Mouse (Mus musculus): ENCODE data around the gene Eef1akmt1. TPM values are rescaled to one million over a fixed set of nuclear protein-coding genes. Genes with fewer than 3 reads are reported as not detected.
A peak's percentile ranks its signal among the peaks of the same experiment; 100 is the strongest.

Eef1akmt1 gene
- total RNA-seq, 2 experiments from 2014 or later = 35.8 to 36.3 TPM

DNA sequence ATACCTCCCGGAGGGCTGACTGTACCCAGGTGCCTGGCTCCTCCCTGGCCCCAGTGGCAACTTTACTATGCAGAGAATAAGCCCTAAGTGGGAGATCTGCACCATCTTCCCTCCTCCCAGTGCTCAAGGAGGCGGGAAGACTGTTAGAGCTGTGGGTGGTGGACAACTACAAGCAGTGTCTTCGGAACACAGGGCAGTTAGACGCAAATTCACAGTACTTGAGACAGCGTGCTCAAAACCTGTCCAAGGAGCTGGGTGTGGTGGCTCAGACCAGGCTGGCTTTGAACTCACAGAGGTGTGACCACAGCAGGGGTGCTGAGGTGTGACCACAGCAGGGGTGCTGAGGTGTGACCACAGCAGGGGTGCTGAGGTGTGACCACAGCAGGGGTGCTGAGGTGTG is 17.0 kb downstream of the Eef1akmt1 start:
- intact Hi-C loops (cut with DNase I) = no loop called here
- DNase-seq (ENCODE audit: low spot score in 2 of 2) = no peak

DNA sequence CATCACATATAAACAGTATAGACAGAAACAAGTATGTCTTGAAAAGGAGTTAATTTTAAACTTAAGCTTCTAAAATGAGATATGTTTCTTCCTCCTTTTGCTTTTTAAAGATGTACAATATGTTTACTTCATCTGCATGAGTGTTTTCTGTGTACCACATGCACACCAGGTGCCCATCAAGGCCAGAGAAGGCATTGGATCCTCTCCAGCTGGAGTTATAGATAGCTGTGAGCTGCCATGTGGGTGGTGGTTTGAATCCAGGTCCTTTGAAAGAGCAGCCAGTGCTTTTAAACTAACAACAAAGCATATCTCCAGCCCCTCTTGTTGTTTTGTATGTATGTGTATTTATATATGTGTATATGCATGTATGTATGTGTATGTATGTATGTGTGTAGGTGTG is 18.5 kb downstream of the Eef1akmt1 start:
- DNase-seq (ENCODE audit: low spot score in 2 of 2) = no peak
- intact Hi-C loops (cut with DNase I) = no loop called here

DNA sequence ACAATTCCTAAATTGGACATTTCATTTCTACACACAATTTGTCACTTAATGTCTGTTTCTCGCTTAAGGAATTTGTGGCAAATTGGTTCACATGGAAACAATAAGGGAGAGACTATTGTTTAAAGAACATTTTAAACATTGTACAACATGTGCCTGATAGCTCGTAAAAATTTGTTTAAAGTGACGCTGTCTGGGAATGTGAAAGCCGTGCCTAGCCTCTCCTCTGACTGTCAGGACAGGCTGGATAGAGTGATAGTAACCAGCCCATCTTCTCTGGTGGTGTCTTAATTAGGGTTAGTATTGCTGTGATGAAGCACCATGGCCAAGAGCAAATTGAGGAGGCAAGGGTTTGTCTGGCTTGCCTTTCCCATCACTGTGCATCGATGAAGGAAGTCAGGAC is 24.4 kb downstream of the Eef1akmt1 start:
- no peak for DNase-seq (ENCODE audit: low spot score in 2 of 2)
- intact Hi-C loops (cut with DNase I) = no loop called here

DNA sequence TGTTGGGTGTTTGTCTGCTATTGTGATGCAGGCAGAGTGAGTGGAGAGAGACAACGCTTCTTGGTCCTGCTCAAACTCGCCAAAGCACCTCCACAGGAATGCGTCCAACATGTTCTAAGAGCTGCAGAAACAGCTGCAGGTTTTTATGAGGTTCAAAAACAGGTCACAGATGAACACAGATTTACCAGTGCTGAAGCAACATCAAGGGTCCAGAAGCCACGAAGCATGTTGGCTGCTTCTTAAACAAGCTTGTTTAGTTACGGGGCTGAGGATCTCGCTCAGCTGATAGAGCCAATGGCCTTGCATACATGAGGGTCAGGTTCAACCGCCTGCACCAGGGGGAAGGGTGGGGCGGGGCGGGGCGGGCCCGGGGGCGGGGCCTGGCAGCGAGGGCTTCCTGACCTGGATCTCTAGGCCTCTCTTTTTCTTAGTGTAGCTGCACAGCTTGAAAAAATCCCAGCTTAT is 24.8 kb downstream of the Eef1akmt1 start:
- no peak for DNase-seq (ENCODE audit: low spot score in 2 of 2)
- intact Hi-C loops (cut with DNase I) = no loop called here

DNA sequence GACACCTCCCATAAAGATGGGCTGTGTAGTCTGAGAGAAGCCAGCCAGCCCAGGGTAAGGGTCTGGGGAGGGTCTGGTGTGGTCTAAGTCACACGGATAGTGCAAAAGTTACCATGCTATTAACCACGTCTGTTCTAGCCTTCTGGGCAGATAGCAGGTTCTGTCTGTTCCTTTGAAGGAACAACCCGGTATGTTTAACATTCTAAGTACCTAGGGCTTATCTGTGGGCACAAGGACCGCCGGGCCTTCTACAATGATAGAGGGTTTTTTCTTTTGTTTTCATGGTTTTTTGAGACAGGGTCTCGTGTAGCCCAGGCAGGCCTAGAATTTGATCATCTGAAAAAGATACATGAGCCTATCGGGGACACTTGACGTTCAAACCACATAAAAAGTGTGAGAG is 25.3 kb downstream of the Eef1akmt1 start:
- intact Hi-C loops (cut with DNase I) = no loop called here
- DNase-seq (ENCODE audit: low spot score in 2 of 2) = no peak

DNA sequence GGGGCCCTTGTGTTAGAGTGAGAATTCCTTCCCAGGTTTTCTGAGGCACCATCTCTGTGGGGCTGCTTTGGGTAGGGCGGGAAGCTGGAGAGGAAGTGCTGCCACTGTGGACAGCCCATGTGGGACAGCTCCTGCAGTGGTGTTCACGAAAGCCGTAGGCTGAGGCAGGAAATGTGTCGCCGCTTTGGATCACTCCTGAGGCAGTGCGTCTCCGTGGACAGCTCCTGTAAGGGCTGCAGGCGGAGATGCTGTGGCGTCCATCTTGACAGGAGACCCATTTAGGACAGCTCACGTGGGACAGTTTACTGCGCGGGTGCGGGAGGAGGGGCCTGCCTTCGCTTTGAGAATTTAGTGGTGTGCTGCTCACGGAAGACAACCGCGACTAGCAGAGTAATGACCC is 25.9 kb downstream of the Eef1akmt1 start:
- intact Hi-C loops (cut with DNase I) = no loop called here
- no peak for DNase-seq (ENCODE audit: low spot score in 2 of 2)

DNA sequence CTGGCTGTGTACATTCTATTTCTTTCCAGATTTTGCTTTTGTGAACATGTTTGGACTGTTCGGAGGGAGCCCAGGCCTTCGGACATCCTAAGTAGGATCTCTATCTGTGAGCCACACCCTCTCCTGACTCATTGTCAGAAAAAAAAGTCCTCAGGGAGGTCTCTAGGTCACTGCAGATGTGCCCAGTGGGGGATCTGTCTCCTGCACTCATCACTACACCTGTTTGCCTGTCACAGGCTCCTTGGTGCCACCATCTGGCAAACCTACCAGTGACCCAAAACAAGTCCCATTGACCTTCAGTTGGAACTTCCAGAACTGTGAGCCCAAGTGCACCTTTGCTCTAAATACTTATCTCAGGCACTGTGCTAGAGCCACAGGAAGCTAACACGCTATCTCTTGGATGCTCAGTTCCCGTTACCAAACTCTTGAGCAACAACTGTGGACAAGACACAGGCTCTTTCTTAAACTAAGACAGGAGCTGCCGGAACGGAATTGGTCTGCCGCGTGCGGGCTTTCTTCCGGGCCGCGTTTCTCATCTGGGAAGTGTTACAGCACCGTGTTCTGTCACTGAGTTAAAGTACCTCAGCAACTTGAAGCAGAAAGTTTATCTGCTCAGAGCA is 27.9 kb downstream of the Eef1akmt1 start:
- intact Hi-C loops (cut with DNase I) = no loop called here
- DNase-seq (ENCODE audit: low spot score in 2 of 2) = no peak

DNA sequence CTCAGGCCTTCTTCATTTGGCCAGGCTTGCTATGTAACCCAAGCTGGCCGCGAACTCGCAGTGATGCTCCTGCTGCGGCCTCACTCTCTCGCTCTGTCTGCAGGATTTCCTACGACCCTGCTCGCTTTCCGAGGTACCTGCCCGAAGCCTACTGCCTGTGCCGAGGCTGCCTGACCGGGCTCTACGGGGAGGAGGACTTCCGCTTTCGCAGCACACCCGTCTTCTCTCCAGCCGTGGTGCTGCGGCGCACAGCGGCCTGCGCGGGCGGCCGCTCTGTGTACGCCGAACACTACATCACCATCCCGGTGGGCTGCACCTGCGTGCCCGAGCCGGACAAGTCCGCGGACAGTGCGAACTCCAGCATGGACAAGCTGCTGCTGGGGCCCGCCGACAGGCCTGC is 29.2 kb downstream of the Eef1akmt1 start:
- DNase-seq (ENCODE audit: low spot score in 2 of 2) = no peak
- intact Hi-C loops (cut with DNase I) = no loop called here

DNA sequence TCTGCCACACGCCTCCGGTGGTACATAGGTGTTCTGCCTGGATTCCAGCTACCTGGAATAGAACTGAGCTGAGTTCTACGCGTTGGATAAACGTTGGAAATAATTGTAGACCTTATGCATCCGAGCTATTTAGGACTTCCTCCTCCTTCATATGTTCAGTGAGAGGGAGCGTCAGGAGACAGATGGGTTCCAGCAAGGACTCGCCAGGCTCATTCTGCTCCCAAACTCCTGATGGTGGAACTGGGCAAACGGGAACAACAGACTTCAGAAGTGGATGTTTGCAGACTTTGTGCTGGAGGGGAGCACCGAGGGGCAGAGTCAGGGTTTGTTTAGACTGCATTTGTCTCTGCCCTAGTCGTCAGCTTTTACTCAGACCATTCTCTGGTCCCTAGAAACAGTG is 30.7 kb downstream of the Eef1akmt1 start:
- DNase-seq (ENCODE audit: low spot score in 2 of 2) = peak in 1 of 2 experiments; percentile 70
- intact Hi-C loops (cut with DNase I) = no loop called here

DNA sequence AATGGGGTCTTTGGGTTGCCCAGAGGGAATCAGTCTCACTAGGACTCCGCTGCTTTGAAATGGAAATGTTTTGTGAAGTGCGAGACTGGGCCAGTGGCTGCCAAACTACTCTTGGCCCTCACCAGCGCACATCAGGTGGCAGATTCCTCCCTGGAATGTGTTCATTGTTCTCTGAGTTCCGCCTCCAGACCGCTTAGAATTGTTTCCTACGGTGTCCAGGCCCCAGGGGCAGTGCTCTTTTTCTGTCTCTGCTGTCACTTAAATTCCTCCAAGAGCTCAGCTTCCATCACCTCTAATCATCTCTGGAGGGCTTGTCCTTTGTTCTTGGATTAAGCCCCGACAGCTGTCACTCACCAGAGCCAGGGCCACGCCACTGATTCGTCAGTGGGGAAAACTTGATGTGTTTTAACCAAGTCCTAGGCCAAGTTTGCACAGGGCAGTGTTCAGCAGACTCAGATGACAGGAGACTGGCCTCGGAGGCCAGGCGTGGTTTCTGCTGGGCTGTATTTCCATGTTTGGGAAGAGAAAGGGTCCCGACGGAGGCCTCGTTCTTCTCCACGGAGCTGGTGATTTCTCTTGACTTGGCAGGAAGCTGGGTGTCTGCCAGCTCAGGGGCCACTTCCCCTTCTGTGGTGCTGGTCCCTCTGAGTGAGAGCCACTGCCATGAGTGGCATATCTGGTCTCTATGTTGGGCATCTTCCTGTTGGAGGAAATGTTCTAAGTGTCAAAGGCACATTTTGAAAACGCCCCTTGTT is 34.0 kb downstream of the Eef1akmt1 start:
- DNase-seq (ENCODE audit: low spot score in 2 of 2) = no peak
- intact Hi-C loops (cut with DNase I) = loop anchor here (5.0 kb wide), 1 partner anchor 80 kb away; no protein-coding TSS in a partner anchor

DNA sequence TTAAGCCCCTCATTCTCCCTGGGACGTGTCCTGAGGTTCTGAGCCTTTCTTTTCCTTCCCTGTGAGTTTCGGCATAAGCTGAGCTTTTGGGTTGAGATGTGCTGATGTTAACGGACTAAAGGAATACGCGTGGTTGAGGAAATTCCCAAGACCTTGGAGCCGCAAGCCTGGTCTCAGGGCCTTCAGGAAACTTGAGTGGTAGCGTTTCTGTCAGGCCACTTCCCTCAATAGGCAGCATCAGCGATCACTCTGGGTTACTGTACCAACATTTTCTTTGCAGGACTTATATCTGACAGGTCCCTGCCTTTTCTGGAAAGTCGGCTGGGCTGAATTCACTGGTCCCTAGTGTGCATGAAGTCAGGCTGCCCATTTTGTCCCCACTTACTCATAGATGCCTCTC is 34.6 kb downstream of the Eef1akmt1 start:
- intact Hi-C loops (cut with DNase I) = loop anchor here (5.0 kb wide), 1 partner anchor 80 kb away; no protein-coding TSS in a partner anchor
- no peak for DNase-seq (ENCODE audit: low spot score in 2 of 2)

DNA sequence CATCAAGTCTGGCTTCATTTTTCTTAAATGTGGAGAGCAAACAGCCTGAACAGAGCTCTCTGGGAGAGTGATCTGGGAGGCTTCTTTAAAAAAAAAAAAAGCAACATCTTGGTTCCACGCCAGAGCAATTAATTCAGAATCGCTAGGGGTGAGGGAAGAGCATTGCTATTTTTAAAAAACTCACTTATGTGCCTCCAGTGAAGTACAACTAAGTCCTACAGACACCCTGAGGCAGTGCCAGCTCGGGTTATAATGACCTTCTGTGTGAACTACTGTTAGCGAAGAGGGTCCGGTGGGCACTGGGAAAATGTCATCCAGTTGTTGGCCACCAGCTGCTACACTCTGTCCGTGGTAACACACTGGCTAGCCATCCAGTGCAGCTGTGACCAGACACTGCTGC is 35.8 kb downstream of the Eef1akmt1 start:
- intact Hi-C loops (cut with DNase I) = loop anchor here (5.0 kb wide), 1 partner anchor 82 kb away; no protein-coding TSS in a partner anchor
- DNase-seq (ENCODE audit: low spot score in 2 of 2) = peak in 1 of 2 experiments; percentile 45

DNA sequence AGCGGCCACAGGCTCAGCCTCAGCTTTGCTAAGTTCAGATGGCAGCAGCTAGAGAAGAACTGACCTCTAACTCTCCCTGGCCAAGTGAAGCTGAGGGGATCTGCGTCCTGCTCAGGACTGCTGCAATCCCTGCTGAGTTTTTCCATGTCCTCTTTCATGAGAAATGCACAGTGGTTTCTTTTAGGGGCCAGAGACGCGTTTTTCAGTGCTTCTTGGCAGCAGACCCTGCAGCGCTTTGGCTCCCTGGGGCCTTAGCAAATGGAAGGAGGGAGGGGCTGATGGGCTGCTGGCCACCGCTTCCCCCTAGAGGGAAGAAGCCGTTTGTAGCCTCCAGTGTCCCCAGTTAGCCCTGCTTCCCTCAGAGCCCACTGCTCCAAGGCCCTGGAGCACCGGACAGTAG is 36.5 kb downstream of the Eef1akmt1 start:
- intact Hi-C loops (cut with DNase I) = loop anchor here (5.0 kb wide), 2 partner anchors 37 to 82 kb away; partner anchors contain the start of gene Eef1akmt1
- peak in 1 of 2 experiments; percentile 38 for DNase-seq (ENCODE audit: low spot score in 2 of 2)

DNA sequence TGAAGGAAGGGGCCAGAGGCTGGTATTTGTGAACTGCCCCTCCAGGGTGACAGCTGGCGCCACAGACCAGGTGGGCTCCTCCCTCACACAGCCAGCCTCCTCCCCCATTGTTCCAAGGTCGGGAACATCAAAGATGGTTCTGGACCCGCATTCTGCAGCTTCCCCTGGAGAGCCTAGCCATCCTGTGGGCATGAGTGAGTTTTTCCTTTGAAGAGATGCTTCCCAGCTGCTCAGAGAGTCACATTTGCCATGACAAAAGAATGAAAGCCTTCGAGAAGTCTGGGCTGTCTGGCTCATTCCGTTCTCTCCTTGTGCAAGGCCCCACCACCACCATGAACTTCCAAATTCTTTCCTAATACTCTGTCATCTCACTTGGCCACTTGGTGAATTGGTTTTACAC is 37.1 kb downstream of the Eef1akmt1 start:
- intact Hi-C loops (cut with DNase I) = loop anchor here (5.0 kb wide), 1 partner anchor 38 kb away; the partner anchor contains the start of gene Eef1akmt1
- no peak for DNase-seq (ENCODE audit: low spot score in 2 of 2)

DNA sequence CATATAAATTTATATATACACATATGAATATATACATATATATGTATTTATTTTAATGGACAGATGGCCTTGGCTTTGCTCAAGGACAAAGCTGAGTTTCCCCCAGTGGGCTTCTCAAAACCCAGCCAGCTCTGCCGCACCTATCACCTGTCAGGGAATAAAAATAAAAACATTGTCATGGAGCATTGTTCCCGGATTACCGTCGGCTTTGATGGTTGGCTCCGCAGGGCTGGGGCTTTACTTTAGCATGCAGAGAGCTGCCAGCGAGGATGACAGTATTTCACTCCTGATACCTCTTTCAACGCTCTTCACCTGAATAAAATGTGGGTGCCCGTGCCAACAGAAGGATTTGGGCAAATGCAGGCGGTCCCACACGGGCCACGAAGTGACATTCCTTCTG is 37.6 kb downstream of the Eef1akmt1 start:
- intact Hi-C loops (cut with DNase I) = loop anchor here (5.0 kb wide), 1 partner anchor 38 kb away; the partner anchor contains the start of gene Eef1akmt1
- no peak for DNase-seq (ENCODE audit: low spot score in 2 of 2)

DNA sequence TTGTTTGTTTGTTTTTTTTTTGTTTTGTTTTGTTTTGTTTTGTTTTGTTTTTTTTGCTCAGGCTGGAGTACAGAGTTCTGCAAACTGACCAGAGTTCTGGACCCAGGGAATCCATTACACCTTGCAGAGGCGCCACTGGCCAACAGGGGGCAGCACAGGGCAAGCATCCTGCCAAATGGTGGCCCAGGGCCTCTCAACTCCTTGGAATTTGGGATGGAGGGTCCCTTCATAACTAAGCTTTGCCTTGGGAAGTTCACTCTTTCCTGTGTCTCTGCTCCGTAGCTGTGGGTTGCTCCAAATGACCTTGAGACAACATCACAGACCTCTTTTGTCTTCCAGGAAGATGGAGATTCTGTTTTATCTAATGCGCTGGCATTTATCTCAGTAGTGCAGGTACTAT is 38.2 kb downstream of the Eef1akmt1 start:
- DNase-seq (ENCODE audit: low spot score in 2 of 2) = peak in 1 of 2 experiments; percentile 29
- intact Hi-C loops (cut with DNase I) = loop anchor here (5.0 kb wide), 1 partner anchor 39 kb away; the partner anchor contains the start of gene Eef1akmt1

DNA sequence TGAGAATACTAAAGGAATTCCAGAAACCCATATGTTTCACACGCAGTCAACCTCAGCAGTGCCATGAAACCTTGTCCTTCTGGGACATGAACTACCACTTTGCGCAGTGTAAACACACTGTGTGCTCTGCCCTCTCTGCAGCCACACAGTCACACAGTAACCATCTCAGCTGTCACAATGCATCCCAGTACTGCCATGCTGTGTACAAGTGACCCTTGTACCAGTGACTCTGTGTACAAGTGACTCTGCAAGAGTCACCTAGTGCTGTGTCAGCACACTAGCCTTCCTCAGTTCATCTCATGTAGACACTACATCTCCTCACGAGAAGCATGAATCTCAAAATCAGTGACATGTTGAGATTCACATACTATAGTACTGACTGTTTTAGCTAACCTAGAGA is 38.8 kb downstream of the Eef1akmt1 start:
- intact Hi-C loops (cut with DNase I) = loop anchor here (5.0 kb wide), 1 partner anchor 40 kb away; the partner anchor contains the start of gene Eef1akmt1

DNA sequence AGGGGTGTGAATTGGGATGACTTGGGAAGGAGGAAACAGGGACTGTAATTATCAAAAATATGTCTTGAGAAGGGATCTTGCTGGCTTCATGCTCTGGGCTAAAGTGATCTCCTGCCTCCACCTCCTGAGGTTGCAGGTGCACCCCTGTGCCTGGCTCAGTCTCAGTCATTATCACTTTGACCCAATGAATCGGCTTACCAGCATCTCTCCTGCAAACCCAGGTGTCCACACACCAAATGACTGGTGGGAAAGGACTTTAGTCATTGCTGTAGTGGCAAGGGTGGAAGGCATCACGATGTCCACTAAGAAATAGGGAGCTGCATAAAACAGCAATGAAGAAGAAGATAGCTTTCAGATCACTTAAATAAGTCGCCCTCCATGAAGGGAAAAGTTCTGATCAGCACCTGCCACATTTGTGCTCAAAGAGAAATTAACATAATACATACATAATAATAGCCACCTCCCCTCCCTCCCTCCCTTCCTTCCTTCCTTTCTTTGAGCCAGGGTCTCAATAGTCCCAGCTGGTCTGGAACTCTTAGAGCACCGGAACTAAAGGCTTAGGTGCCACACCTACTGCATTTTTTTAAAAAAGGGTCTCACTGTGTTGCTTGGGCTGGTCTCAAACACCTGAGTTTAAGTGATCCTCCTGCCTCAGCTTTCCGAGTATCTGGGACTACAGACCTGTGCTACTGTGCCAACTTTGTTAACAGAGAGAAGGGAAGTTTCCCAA is 41.5 kb downstream of the Eef1akmt1 start:
- DNase-seq (ENCODE audit: low spot score in 2 of 2) = no peak
- intact Hi-C loops (cut with DNase I) = loop anchor here (5.0 kb wide), 2 partner anchors 42 to 53 kb away; partner anchors contain the start of gene Eef1akmt1

More for the DNA sequence above, 38.8 kb downstream of the Eef1akmt1 start:
- no peak for DNase-seq (ENCODE audit: low spot score in 2 of 2)

DNA sequence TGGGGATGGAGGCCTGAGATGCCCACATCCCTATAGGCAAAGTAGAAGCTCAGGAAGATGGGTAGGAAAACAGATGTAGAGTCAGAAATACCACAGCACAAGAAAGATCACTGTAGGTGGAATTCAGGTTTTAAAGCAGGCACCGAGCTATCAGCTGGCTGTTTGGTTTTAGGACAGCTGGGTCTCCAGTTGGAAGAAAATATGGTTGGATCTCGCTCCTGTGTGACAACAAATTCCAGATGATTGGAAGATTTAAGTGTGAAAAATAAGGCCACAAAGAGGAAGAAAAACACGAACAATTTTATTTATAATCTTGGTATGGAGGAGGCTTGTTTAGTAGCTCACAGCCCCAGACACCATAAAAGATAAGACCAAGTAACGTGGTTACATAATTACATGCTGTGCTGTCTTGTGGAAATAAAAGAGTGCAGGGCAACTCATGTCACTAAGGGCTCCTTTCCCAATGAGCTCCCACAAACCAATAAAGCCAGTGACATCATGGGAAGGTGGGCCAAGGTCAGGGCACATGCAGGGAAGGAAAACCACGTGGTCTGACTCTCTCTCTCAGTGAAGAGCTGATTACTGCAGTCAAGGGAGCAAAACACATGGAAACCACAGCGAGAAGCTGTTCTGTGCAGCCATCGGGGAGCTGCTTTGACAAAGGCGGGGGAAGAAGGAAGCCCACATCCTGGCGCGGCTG is 42.2 kb downstream of the Eef1akmt1 start:
- peak; percentile 56 to 83 for DNase-seq (ENCODE audit: low spot score in 2 of 2)
- intact Hi-C loops (cut with DNase I) = loop anchor here (5.0 kb wide), 1 partner anchor 52 kb away; no protein-coding TSS in a partner anchor

Measured in left cerebral cortex, postnatal 25 days (tissue).